Mouse (Mus musculus) left cerebral cortex, adult 11 months (tissue): ENCODE data around the gene Gja8.

Source experiments
- DNase-seq: peaks from one replicate; pipeline ENCODE4 v3.0.0; 2022; ENCODE audit warnings: low spot score

Gene Gja8

GRCm38 (mm10) chr3:96925920-96926319 is at the start of gene Gja8:
Gene Gja8, minus strand, starts transcription at chr3:96926020.
- no peak for DNase-seq

- DNase-seq, result no peak
Measured at GRCm38 (mm10) chr3:96974467-96974866, 48.6 kb upstream of the Gja8 start.

GRCm38 (mm10) chr3:96970986-96971385 is 45.2 kb upstream of the Gja8 start:
- DNase-seq, result no peak

GRCm38 (mm10) chr3:96963088-96964034 is 37.5 kb upstream of the Gja8 start:
- DNase-seq, result no peak

- no peak for DNase-seq
Measured at GRCm38 (mm10) chr3:96960597-96960996, 34.8 kb upstream of the Gja8 start.

- no peak for DNase-seq
Measured at GRCm38 (mm10) chr3:96953489-96954233, 27.8 kb upstream of the Gja8 start.

- DNase-seq, result no peak
Measured at GRCm38 (mm10) chr3:96942706-96943105, 16.9 kb upstream of the Gja8 start.

- peak; percentile 83 for DNase-seq
Measured at GRCm38 (mm10) chr3:96938738-96939137, 12.9 kb upstream of the Gja8 start.

- peak; percentile 1 for DNase-seq
Measured at GRCm38 (mm10) chr3:96937606-96938005, 11.8 kb upstream of the Gja8 start.

GRCm38 (mm10) chr3:96936241-96936640 is 10.4 kb upstream of the Gja8 start:
- no peak for DNase-seq

- DNase-seq, result no peak
Measured at GRCm38 (mm10) chr3:96931261-96931681, 5.5 kb upstream of the Gja8 start.

GRCm38 (mm10) chr3:96924631-96925030 is 1.2 kb downstream of the Gja8 start:
- no peak for DNase-seq

- DNase-seq, result no peak
Measured at GRCm38 (mm10) chr3:96920991-96921390, 4.8 kb downstream of the Gja8 start.

- DNase-seq, result no peak
Measured at GRCm38 (mm10) chr3:96905592-96905991, 20.2 kb downstream of the Gja8 start.

- DNase-seq, result peak; percentile 87
Measured at GRCm38 (mm10) chr3:96904851-96905541, 20.8 kb downstream of the Gja8 start, which contains the start of gene Gpr89. Gene Gpr89, minus strand, starts transcription at chr3:96905346.

GRCm38 (mm10) chr3:96904393-96904792 is 21.4 kb downstream of the Gja8 start, which contains the start of gene Gja5:
Gene Gja5, plus strand, starts transcription at chr3:96904693.
- no peak for DNase-seq

- no peak for DNase-seq
Measured at GRCm38 (mm10) chr3:96902336-96902999, 23.4 kb downstream of the Gja8 start.

GRCm38 (mm10) chr3:96883690-96884089 is 42.1 kb downstream of the Gja8 start:
- no peak for DNase-seq

GRCm38 (mm10) chr3:96882061-96882849 is 43.6 kb downstream of the Gja8 start:
- no peak for DNase-seq

GRCm38 (mm10) chr3:96881557-96881956 is 44.3 kb downstream of the Gja8 start:
- DNase-seq, result no peak

- DNase-seq, result no peak
Measured at GRCm38 (mm10) chr3:96880385-96880784, 45.4 kb downstream of the Gja8 start.
